Mouse (Mus musculus): ENCODE data around the gene Kcnip4. TPM values are rescaled to one million over a fixed set of nuclear protein-coding genes. Genes with fewer than 3 reads are reported as not detected.

Kcnip4 gene
- total RNA-seq (2021), result under 1 TPM in 1 of 2 experiments, not detected in 1; 0.12 TPM
- long read RNA-seq, experiment 1, partial matches to known transcripts, result 0 of 1 reads
- long read RNA-seq, experiment 1, other reads (novel, unspliced or antisense), result 1 of 1 reads
- long read RNA-seq, experiment 2, partial matches to known transcripts, result 0 of 2 reads
- long read RNA-seq, experiment 2, other reads (novel, unspliced or antisense), result 2 of 2 reads

DNA sequence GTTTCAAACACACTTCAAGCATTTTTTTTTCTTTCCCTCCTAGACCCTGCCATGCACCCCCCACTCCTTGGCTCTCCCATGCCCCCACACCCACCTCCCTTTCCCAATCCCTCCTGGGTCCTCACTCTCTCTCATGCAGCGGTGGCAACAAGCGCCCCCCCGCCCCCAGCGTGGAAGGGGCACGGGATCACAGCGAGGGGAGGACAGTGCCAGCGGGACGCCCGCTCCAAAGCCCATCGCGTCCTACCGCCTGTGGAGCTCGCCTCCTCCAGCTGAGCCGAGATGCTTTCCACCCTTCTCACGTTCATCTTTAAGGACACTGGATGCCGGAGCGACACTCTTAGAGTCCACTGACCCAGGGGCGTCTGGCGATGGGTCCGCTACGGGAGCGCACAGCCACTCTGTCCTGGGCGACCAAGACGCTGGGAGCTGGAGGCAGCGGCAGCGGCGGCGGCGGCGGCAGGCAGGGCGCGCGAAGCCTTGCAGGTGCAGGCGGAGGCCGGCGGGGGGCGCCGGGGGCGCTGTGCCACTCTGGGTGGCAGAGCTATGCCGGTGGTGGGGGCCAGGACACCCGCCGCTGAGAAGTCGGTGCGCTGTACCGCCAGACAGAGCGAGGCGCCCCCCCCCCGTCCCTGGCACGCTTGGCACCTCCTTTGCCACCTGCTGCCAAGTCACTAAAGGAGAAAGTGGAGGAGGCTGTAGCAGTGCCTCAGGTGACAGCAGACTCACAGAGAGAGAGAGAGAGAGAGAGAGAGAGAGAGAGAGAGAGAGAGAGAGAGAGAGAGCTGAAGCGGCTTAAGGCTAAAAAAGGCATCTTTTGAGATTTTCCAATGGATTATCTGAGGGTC, at the start of gene Kcnip4:
Kcnip4 (minus strand) TSS at position 514 of the 848 bp plus-strand sequence.
- DNase-seq, result no peak
- intact Hi-C loops (cut with DNase I), result no loop called here

DNA sequence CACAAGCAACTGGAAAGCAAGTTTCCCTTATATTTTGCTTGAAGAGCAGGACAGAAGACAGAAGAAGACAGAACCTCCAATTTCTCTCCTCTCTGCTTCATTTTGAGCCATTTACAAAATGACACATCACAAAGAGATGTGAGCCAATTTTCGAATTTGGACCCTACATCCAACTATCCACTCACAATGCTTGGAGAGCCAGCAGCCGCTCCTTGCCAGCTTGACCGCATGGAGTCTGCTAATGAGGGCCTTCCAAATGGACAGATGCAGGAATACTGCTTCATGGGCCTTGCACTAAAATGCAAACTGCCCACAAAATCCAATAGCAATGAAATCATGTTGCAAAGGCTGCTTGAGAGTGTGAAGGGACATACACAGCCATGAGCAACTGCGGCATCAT, 47.2 kb upstream of the Kcnip4 start:
- intact Hi-C loops (cut with DNase I), result no loop called here
- DNase-seq, result no peak

- intact Hi-C loops (cut with DNase I), result no loop called here
- DNase-seq, result no peak
Observed at GRCm38 (mm10) chr5:49563751-49564150, 39.0 kb upstream of the Kcnip4 start.

GRCm38 (mm10) chr5:49557436-49557835, 32.7 kb upstream of the Kcnip4 start:
- DNase-seq, result no peak
- intact Hi-C loops (cut with DNase I), result no loop called here

DNA sequence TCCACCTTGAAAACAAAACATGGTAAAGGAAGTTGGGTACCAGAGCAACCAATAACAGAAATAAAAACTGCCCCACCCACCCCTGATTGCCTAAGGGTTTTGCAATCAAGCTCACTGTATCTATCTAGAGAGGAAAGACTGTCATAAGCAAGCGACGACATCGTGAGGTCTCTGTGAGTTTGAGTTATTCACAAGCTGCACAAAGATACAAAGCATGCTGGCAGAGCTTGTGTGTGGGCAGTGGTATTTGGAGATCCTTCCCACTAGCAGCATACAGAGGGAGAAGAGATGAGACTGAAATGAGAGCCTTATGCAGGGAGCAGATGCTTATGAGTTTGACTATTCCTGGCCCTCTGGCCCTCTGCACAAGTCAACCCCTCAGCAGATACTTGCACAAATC, 23.2 kb upstream of the Kcnip4 start:
- DNase-seq, result no peak
- intact Hi-C loops (cut with DNase I), result no loop called here

DNA sequence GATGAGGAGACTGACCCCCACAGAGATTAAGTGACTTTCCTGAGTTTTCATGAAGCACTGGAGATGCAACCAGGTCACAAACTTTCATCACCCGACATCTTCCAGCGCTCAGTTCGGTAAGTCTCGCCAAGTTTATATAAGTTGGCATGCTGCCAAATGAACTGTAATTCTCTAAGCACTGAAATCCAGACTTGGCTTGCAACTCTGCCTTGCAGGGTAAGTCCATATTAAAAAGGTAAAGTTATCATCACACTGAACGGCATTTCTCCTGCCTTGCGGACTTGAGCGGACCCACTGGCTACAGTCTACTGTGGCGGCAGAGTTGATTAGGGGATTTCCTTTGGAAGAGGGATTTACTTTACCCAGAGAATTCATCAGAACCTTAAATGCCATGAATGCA, 4.7 kb upstream of the Kcnip4 start:
- intact Hi-C loops (cut with DNase I), result no loop called here
- DNase-seq, result no peak

DNA sequence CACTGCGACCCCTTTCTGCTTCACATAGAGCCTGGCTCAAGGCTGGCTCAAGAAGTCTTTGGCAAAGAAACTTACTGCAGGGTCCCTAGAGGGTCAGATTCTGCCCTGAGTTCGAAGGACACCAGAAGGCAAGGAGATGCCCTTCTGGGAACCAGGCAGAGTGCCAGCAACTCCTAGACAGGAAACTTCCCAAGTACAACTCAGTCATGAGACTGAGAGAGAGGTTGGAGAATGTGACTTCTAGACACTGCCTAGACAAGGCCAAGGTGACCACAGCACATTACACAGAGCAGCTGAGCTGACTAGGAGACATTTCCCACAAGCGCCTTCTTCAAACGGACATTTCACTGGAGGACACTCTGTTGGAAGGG, 520 bp upstream of the Kcnip4 start:
- no peak for DNase-seq
- intact Hi-C loops (cut with DNase I), result no loop called here

GRCm38 (mm10) chr5:49523997-49524393, 712 bp downstream of the Kcnip4 start:
- intact Hi-C loops (cut with DNase I), result no loop called here

DNA sequence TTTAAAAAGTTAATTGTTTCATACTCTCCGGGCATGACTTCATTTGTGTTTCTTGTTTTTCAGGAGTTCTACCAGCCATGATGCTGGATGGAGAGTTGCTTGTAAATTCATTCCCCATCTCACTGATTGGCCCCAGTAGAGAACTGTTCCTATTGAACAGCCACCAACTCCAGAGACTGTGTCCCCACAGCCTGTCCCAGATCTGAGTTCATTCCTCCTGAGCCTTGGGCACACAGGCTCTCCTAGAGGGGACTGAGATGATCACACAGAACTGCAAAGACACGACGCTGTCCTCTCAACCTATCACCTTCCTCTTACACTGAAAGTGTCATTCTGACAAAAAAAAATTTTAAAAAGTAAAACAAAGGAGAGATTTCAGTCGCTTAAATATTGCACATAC, 1.7 kb downstream of the Kcnip4 start:
- no peak for DNase-seq
- intact Hi-C loops (cut with DNase I), result no loop called here

More at GRCm38 (mm10) chr5:49523997-49524393, 712 bp downstream of the Kcnip4 start:
- DNase-seq, result no peak

GRCm38 (mm10) chr5:49498743-49499142, 26.0 kb downstream of the Kcnip4 start:
- intact Hi-C loops (cut with DNase I), result no loop called here

GRCm38 (mm10) chr5:49487270-49487669, 37.4 kb downstream of the Kcnip4 start:
- DNase-seq, result no peak

More at GRCm38 (mm10) chr5:49498743-49499142, 26.0 kb downstream of the Kcnip4 start:
- DNase-seq, result no peak

GRCm38 (mm10) chr5:49470738-49471137, 54.0 kb downstream of the Kcnip4 start:
- DNase-seq, result no peak
- intact Hi-C loops (cut with DNase I), result no loop called here

More at GRCm38 (mm10) chr5:49487270-49487669, 37.4 kb downstream of the Kcnip4 start:
- intact Hi-C loops (cut with DNase I), result no loop called here

DNA sequence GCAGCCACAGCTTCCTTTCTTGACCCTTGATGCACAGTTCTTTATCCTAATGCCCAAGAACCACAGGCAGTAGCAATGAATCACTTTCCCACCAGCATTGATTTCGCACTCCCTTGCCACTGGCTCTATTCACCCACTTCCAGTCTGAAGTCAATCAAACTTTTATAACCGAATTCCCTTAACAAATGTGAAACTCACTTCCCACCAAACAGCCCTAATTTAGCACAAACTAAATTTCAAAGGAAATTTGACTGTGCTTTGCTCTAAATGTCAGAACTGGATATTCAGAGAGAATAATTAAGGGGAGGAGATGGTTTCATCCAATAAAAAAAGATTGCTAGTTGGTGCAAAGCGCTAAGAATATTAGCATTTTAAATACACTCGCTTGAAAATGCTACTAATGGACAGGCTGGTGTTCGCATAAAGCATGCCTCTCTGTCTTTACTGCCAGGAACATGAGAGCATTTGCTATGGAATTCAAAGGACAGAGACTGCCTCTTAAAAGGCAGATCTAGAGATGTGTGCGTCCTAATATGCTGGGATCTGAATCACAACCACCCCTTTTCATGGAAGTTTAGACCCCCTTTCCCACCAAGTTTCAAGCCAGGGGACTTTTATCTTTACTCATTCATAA, 63.9 kb downstream of the Kcnip4 start:
- intact Hi-C loops (cut with DNase I), result no loop called here
- DNase-seq, result no peak

DNA sequence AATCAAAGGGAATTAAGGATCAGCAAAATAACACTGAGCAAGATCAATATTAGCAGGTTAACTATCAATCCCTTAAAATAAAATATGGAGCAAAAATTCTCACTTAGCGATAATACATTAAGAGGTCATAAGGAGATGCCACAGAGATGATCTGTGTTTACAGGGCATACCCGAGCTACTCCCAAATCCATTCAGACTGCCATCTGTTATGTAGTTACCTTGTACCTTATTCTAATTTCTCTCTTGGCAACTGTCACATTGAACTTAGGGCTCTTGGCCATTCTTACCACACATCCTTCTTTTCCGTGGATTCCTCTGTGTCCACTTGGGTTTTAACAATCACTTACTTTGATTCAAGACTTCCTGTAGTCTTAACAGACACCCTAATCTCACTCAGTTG, 71.6 kb downstream of the Kcnip4 start:
- intact Hi-C loops (cut with DNase I), result no loop called here
- DNase-seq, result no peak

DNA sequence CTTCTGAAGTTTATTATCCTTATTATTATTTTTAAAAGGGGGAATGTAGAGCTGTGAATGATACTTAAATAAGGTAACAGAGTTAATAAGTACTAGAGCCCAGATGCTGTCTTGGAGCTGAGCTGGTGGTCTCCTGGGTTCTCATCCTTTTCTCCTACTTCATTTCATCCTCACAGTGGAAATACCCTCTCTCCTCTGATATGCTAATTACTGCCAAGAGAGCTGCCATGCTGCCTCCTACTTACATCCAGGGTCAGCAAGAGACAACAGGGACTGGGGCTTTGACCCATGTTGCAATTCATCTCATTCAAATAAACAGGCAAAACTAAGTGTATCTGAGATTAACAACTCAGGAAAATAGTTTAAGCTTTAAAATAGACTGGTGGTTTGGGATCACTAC, 73.4 kb downstream of the Kcnip4 start:
- intact Hi-C loops (cut with DNase I), result no loop called here
- DNase-seq, result no peak

DNA sequence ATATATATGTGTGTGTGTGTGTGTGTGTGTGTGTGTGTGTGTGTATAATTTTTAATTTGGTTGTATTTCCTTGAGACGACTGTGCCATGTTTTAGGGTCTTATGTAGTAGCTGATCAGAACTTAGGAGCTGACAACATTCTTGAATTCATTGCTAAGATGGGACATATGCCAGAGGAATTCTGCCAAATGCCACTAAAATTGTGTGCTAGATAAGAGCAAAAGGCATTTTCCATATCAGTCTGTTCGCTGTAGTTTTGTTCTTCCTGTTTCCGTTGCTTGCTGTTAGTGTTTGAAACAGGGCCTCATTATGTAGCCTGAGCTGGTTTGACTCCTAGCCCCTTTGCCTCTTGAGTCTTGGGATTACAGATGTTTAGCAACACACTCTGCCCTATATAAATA, 73.8 kb downstream of the Kcnip4 start:
- DNase-seq, result no peak
- intact Hi-C loops (cut with DNase I), result no loop called here

DNA sequence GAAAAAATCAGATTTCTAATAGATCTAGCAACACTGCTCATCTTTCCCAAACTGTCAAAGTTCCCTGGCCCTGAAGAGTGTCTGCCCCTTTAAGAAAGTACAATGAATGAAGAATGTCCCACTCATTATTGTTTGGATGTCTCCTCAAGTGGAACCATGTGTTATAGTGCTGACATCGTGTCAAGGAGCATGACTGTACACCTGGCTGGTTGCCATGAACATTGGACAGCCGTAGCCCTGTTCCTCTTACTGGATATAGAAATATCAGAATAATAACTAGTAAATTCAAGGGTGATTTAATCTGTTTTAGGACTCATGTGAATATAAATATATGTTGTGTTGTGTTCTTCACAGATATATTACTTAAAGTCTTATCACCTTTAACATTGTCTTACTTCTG, 87.5 kb downstream of the Kcnip4 start:
- DNase-seq, result no peak

GRCm38 (mm10) chr5:49427689-49428088, 97.0 kb downstream of the Kcnip4 start:
- intact Hi-C loops (cut with DNase I), result no loop called here
- no peak for DNase-seq

More for the DNA sequence above, 87.5 kb downstream of the Kcnip4 start:
- intact Hi-C loops (cut with DNase I), result no loop called here

- intact Hi-C loops (cut with DNase I), result no loop called here
- DNase-seq, result no peak
Observed at GRCm38 (mm10) chr5:49419707-49420106, 105.0 kb downstream of the Kcnip4 start.

DNA sequence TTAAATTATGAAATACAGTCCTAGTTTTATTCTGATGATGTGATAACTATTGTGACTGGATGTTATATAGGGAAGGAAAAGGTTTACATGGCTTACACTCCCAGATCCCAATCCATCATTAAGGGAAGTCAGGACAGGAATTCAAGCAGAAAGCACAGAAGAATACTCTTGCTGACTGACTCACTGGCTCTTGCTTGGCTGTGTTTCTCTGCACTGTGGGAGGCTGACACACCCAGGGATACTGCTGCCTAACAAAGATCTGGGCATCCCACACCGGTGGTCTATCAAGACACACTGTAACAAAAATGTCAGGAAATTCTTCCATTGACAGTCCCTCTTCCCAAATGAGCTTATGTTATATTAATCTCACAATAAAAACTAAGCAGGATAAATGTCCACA, 116.4 kb downstream of the Kcnip4 start:
- intact Hi-C loops (cut with DNase I), result no loop called here
- DNase-seq, result no peak

GRCm38 (mm10) chr5:49370543-49371076, 154.1 kb downstream of the Kcnip4 start:
- intact Hi-C loops (cut with DNase I), result no loop called here
- DNase-seq, result no peak

All from gastrocnemius, postnatal 36 days (tissue).